In genomic region chr7:115645971-115646447, GRCm38 (mm10) we compare ENCODE assay signal across 10 mouse cellular contexts.
A peak's percentile ranks its signal among the peaks of the same experiment; 100 is the strongest.
DNase-seq lines count a peak whose midpoint lies in the region; ATAC-seq lines count a peak whose summit lies in the region.
"Had no signal": no experiment of that assay in that cellular context is flagged by ENCODE, and none has a peak within 500 bp of the region (broad histone marks: within the 10 kb centered on the region; RNA-seq: fewer than 3 reads in every experiment).

No protein-coding gene starts in this region.

- H3K9me3 ChIP-seq in neural tube, embryonic 12.5 days, result no peaks in the 10 kb centered on the region
- no peaks in the 10 kb centered on the region for H3K9me3 ChIP-seq in forebrain, embryonic 15.5 days
- no peaks in the 10 kb centered on the region for H3K9me3 ChIP-seq in limb, embryonic 13.5 days

- 0 out of 2 replicates have a peak overlapping the region, but pooled peaks have one; percentile 5 for H3K4me2 ChIP-seq in neural tube, embryonic 12.5 days (replicated peaks)
- H3K4me2 ChIP-seq in forebrain, embryonic 15.5 days (replicated peaks), result no peak overlapping the region
- no peak overlapping the region; the same call in 1 of the 2 replicates for H3K4me2 ChIP-seq in limb, embryonic 13.5 days (replicated peaks)
- H3K4me2 ChIP-seq: heart, embryonic 11.5 days had no signal

- no peak for DNase-seq in neural tube, embryonic 10.5 days (ENCODE audit: extremely low spot score, low spot score)
- DNase-seq in adrenal gland, postnatal 10 days, result no peak
- DNase-seq in cerebellum, postnatal 4 days (ENCODE audit: low spot score in 2 of 2), result no peak
- no peak for DNase-seq in cerebellum, postnatal 14 days
- DNase-seq in MN1 (ENCODE audit: low spot score), result no peak
- DNase-seq: thymus, postnatal 36 days had no signal

- H3K9ac ChIP-seq in neural tube, embryonic 12.5 days, result no peak overlapping the region
- no peak overlapping the region for H3K9ac ChIP-seq in forebrain, embryonic 15.5 days (replicated peaks)
- H3K9ac ChIP-seq in limb, embryonic 13.5 days, result no peak overlapping the region

- no peaks in the 10 kb centered on the region for H3K36me3 ChIP-seq in neural tube, embryonic 12.5 days
- H3K36me3 ChIP-seq in forebrain, embryonic 15.5 days, result no peaks in the 10 kb centered on the region
- H3K36me3 ChIP-seq in limb, embryonic 13.5 days, result no peaks in the 10 kb centered on the region

- no peak for ATAC-seq in neural tube, embryonic 12.5 days (ENCODE audit: low FRiP score, low read depth)
- ATAC-seq in forebrain, embryonic 15.5 days (replicated peaks), result peak; percentile 72
- ATAC-seq in limb, embryonic 13.5 days (ENCODE audit: low FRiP score, low read depth), result no peak

- peaks cover 18% of the 10 kb centered on the region for H3K4me1 ChIP-seq in neural tube, embryonic 12.5 days
- peaks cover 30% of the 10 kb centered on the region for H3K4me1 ChIP-seq in forebrain, embryonic 15.5 days
- H3K4me1 ChIP-seq in limb, embryonic 13.5 days, result peaks cover 30% of the 10 kb centered on the region

- H3K4me3 ChIP-seq in neural tube, embryonic 12.5 days, result no peak overlapping the region
- H3K4me3 ChIP-seq in forebrain, embryonic 15.5 days, result no peak overlapping the region
- no peak overlapping the region for H3K4me3 ChIP-seq in limb, embryonic 13.5 days

- no peak overlapping the region for H3K27ac ChIP-seq in neural tube, embryonic 12.5 days
- H3K27ac ChIP-seq in forebrain, embryonic 15.5 days (replicated peaks), result peak overlapping the region; percentile 57
- H3K27ac ChIP-seq in limb, embryonic 13.5 days, result peak overlapping the region; percentile 62; the same call in 1 of the 2 replicates

- WGBS in neural tube, embryonic 12.5 days, result 6% methylated on average over 5 of the region's 5 CpGs
- 7% methylated on average over 5 of the region's 5 CpGs for WGBS in forebrain, embryonic 15.5 days
- WGBS in limb, embryonic 13.5 days, result 7% methylated on average over 5 of the region's 5 CpGs

- 0 out of 2 replicates have a peak, but pooled peaks cover 5% of the 10 kb centered on the region for H3K27me3 ChIP-seq in neural tube, embryonic 12.5 days (replicated peaks)
- H3K27me3 ChIP-seq in forebrain, embryonic 15.5 days, result no peaks in the 10 kb centered on the region
- H3K27me3 ChIP-seq in limb, embryonic 13.5 days, result no peaks in the 10 kb centered on the region; the same call in 1 of the 2 replicates
